Mouse (Mus musculus) effector memory CD4-positive, alpha-beta T cell, adult 7 months (primary cell): Measurements from ENCODE around the gene AY761185. TPM values are rescaled to one million over a fixed set of nuclear protein-coding genes. Genes with fewer than 3 reads are reported as not detected.

Experiments
- polyA plus RNA-seq: library from polyadenylated mRNA; unstranded; fragments of 100-300 nt; shearing (Covaris generic); gene quantifications from one replicate; pipeline ENCODE4 v1.2.1, GENCODE M21; 2017

The AY761185 gene
- not detected for polyA plus RNA-seq

GRCm38 (mm10) chr8:20944610-20945009 is at the start of gene AY761185:
TSS of gene AY761185 (minus strand) at chr8:20944710.

GRCm38 (mm10) chr8:20921971-20922370 is 22.5 kb downstream of the AY761185 start, which contains the start of gene Gm6040:
TSS of gene Gm6040 (minus strand) at chr8:20922071.

GRCm38 (mm10) chr8:20902527-20902926 is 42.0 kb downstream of the AY761185 start, which contains the start of gene Gm15056:
TSS of gene Gm15056 (minus strand) at chr8:20902627.

Other genes starting within 250 kb of the AY761185 start
- not detected for gene Defb33, start 52.0 kb downstream of the AY761185 start, polyA plus RNA-seq
- gene Gm15056, start 42.1 kb downstream of the AY761185 start, polyA plus RNA-seq = not detected
- gene Gm6040, start 22.6 kb downstream of the AY761185 start, polyA plus RNA-seq = not detected
- not detected for gene Defa21, start 80.8 kb upstream of the AY761185 start, polyA plus RNA-seq
- gene Defa23, start 110.3 kb upstream of the AY761185 start, polyA plus RNA-seq = not detected
- gene Defa35, start 120.3 kb upstream of the AY761185 start, polyA plus RNA-seq = not detected
- not detected for gene Defa25, start 139.7 kb upstream of the AY761185 start, polyA plus RNA-seq
- not detected for gene Gm14851, start 151.3 kb upstream of the AY761185 start, polyA plus RNA-seq
- not detected for gene Defa30, start 189.9 kb upstream of the AY761185 start, polyA plus RNA-seq
- not detected for gene Defa22, start 217.6 kb upstream of the AY761185 start, polyA plus RNA-seq
- gene Defa31, start 246.9 kb upstream of the AY761185 start, polyA plus RNA-seq = not detected